Mouse (Mus musculus): ENCODE data around the gene Sar1b. TPM values are rescaled to one million over a fixed set of nuclear protein-coding genes. Genes with fewer than 3 reads are reported as not detected.

Gene Sar1b
- total and polyA plus RNA-seq, 3 experiments: 104 to 124 TPM; not detected in 1

DNA sequence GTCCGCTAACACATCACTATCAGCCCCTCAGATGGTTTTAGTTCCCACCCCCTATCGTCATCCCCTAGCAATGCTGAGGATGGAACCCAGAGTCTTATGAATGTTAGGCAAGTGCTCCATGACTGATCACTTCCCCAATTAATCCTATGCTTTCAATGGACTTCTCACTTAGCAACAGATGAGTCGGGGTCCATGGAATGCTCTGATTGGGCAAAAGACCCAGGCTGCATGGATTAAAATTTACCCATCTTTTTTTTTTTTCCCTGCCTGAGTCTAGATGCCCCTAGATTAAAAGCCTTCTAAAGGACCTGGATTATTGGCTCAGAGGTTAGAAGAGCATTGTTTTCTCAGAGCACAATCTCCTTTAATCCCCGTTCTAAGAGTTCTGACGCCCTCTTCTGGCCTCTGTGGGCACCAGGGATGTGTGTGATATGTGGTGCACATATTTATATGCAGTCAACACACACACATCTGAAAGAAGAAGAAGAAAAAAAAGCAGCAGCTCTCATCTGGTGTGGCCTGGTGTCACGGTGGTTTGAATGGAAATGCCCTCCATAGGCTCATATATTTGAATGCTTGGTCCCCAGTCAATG lies 46.2 kb downstream of the Sar1b start:
- no peaks in the 10 kb centered on the region for H3K27me3 ChIP-seq (ENCODE audit: control insufficient read depth in 1 of 2, insufficient read depth in 2 of 2, low read length in 2 of 2)
- no peaks in the 10 kb centered on the region; the same call in 1 of the 2 replicates for H3K79me2 ChIP-seq (ENCODE audit: control insufficient read depth, insufficient read depth, low read length, poor library complexity)
- peak; percentile 26; the same call in 1 of the 2 replicates for TF ChIP-seq ZC3H11A (IDR thresholded peaks at IDR 0.05; ENCODE audit: low read depth, low read length)
- TF ChIP-seq ZNF384 (IDR thresholded peaks at IDR 0.05; ENCODE audit: low read depth, low read length): peak; percentile 94
- peak; percentile 31 for TF ChIP-seq SMC3 (IDR thresholded peaks at IDR 0.05; ENCODE audit: low read depth, low read length)
- no peak for TF ChIP-seq EP300 (IDR thresholded peaks at IDR 0.05; ENCODE audit: low read depth in 1 of 2, low read length in 2 of 2)
- TF ChIP-seq RAD21 (IDR thresholded peaks at IDR 0.05; ENCODE audit: low read depth, low read length): peak; percentile 54
- peak; percentile 95 for TF ChIP-seq CHD2 (IDR thresholded peaks at IDR 0.05; ENCODE audit: low read length)
- TF ChIP-seq ZKSCAN1 (IDR thresholded peaks at IDR 0.05; ENCODE audit: low read depth, low read length): peak; percentile 57; the same call in 1 of the 2 replicates
- no peak for TF ChIP-seq BHLHE40 (IDR thresholded peaks at IDR 0.05; ENCODE audit: borderline replicate concordance, low read depth, low read length)
- TF ChIP-seq CTCF (IDR thresholded peaks at IDR 0.05 in 2 of 3, conservative IDR thresholded peaks at IDR 0.05 in 1 of 3; ENCODE audit: control insufficient read depth in 1 of 3, insufficient read depth in 1 of 3, low read depth in 2 of 3, low read length in 3 of 3, poor library complexity in 1 of 3, severe bottlenecking in 1 of 3): peak; percentile 33 to 59 (median 52); a peak in 5 of 6 replicates
- no peak for TF ChIP-seq ELF1 (IDR thresholded peaks at IDR 0.05; ENCODE audit: low read depth, low read length)
- TF ChIP-seq HCFC1 (IDR thresholded peaks at IDR 0.05; ENCODE audit: low read depth, low read length): no peak
- H3K4me1 ChIP-seq (ENCODE audit: control insufficient read depth in 1 of 2, insufficient read depth in 2 of 2, low read length in 2 of 2): peaks cover 2 to 8% of the 10 kb centered on the region in 2 experiments; a peak in 3 of 4 replicates
- no peaks in the 10 kb centered on the region for H3K9me3 ChIP-seq (replicated peaks; ENCODE audit: insufficient read depth, low read length)
- no peak overlapping the region for H3K9ac ChIP-seq (ENCODE audit: control insufficient read depth, low read depth, low read length, poor library complexity, severe bottlenecking)
- H3K4me3 ChIP-seq (ENCODE audit: control insufficient read depth in 1 of 2, insufficient read depth in 1 of 2, low read depth in 2 of 2, low read length in 2 of 2): no peak overlapping the region
- DNase-seq (ENCODE audit: low read depth, low spot score): peak; percentile 82
- no peak overlapping the region for H3K27ac ChIP-seq (ENCODE audit: control insufficient read depth, low read depth, low read length)
- H3K36me3 ChIP-seq (ENCODE audit: control insufficient read depth in 1 of 2, insufficient read depth in 2 of 2, low read length in 2 of 2): peaks cover 0 to 3% of the 10 kb centered on the region in 2 experiments; a peak in 1 of 4 replicates

DNA sequence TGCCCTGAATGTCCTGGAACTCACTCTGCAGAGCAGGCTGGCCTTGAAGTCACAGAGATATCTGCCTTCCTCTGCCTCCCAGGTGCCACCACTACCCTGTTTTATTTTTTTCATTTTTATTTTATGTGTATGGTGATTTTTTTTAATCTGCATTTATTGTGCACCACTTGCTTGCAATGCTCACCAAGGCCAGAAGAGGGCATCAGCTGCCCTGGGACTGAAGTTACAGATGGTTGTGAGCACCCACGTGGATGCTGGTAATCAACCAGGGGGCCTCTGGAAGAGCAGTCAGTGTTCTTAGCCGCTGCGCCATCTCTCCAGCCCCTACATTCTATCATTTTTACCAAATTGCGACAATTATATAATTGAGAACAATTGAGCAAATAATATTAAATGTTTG lies 47.7 kb downstream of the Sar1b start:
- peak; percentile 63 for TF ChIP-seq MYC (IDR thresholded peaks at IDR 0.05; ENCODE audit: low read depth, low read length)
- TF ChIP-seq GABPA (IDR thresholded peaks at IDR 0.05; ENCODE audit: low read depth, low read length): no peak
- peak; percentile 66 for TF ChIP-seq SMC3 (IDR thresholded peaks at IDR 0.05; ENCODE audit: low read depth, low read length)
- peak; percentile 71 for TF ChIP-seq RAD21 (IDR thresholded peaks at IDR 0.05; ENCODE audit: low read depth, low read length)
- peak; percentile 64 for TF ChIP-seq ZC3H11A (IDR thresholded peaks at IDR 0.05; ENCODE audit: low read depth, low read length)
- TF ChIP-seq E2F4 (IDR thresholded peaks at IDR 0.05; ENCODE audit: borderline replicate concordance, low read depth, low read length): no peak
- peak; percentile 70 to 81 (median 80) for TF ChIP-seq CTCF (IDR thresholded peaks at IDR 0.05 in 2 of 3, conservative IDR thresholded peaks at IDR 0.05 in 1 of 3; ENCODE audit: control insufficient read depth in 1 of 3, insufficient read depth in 1 of 3, low read depth in 2 of 3, low read length in 3 of 3, poor library complexity in 1 of 3, severe bottlenecking in 1 of 3)
- TF ChIP-seq ZNF384 (IDR thresholded peaks at IDR 0.05; ENCODE audit: low read depth, low read length): peak; percentile 79
- Histone ChIP-seq H3K27me3 (ENCODE audit: control insufficient read depth in 1 of 2, insufficient read depth in 2 of 2, low read length in 2 of 2) (no peaks in the 10 kb centered on the region), H3K36me3 (ENCODE audit: control insufficient read depth in 1 of 2, insufficient read depth in 2 of 2, low read length in 2 of 2) (no peaks in the 10 kb centered on the region), H3K9ac (ENCODE audit: control insufficient read depth, low read depth, low read length, poor library complexity, severe bottlenecking) (no peak overlapping the region), H3K79me2 (ENCODE audit: control insufficient read depth, insufficient read depth, low read length, poor library complexity) (no peaks in the 10 kb centered on the region), H3K4me1 (ENCODE audit: control insufficient read depth in 1 of 2, insufficient read depth in 2 of 2, low read length in 2 of 2) (no peaks in the 10 kb centered on the region; a peak in 1 of 4 replicates), H3K4me3 (ENCODE audit: control insufficient read depth in 1 of 2, insufficient read depth in 1 of 2, low read depth in 2 of 2, low read length in 2 of 2) (no peak overlapping the region), H3K27ac (ENCODE audit: control insufficient read depth, low read depth, low read length) (no peak overlapping the region), H3K9me3 (replicated peaks; ENCODE audit: insufficient read depth, low read length) (no peaks in the 10 kb centered on the region)
- DNase-seq (ENCODE audit: low read depth, low spot score): peak; percentile 79

Data from MEL (cell line).